Mouse (Mus musculus): ENCODE results near the gene Itga9.

The Itga9 gene

GRCm38 (mm10) chr9:118728296-118728695 lies 121.8 kb downstream of the Itga9 start:
- no peak for DNase-seq (ENCODE audit: low read depth, low spot score)

GRCm38 (mm10) chr9:118728987-118729386 lies 122.5 kb downstream of the Itga9 start:
- no peak for DNase-seq (ENCODE audit: low read depth, low spot score)

GRCm38 (mm10) chr9:118730172-118730571 lies 123.7 kb downstream of the Itga9 start:
- no peak for DNase-seq (ENCODE audit: low read depth, low spot score)

- no peak for DNase-seq (ENCODE audit: low read depth, low spot score)
These were observed 124.4 kb downstream of the Itga9 start for GRCm38 (mm10) chr9:118730871-118731390.

- DNase-seq (ENCODE audit: low read depth, low spot score): no peak
These were observed 125.2 kb downstream of the Itga9 start for GRCm38 (mm10) chr9:118731650-118732049.

GRCm38 (mm10) chr9:118733601-118734000 lies 127.1 kb downstream of the Itga9 start:
- DNase-seq (ENCODE audit: low read depth, low spot score): no peak

GRCm38 (mm10) chr9:118737124-118737523 lies 130.6 kb downstream of the Itga9 start:
- no peak for DNase-seq (ENCODE audit: low read depth, low spot score)

- DNase-seq (ENCODE audit: low read depth, low spot score): no peak
These were observed 131.2 kb downstream of the Itga9 start for GRCm38 (mm10) chr9:118737601-118738137.

GRCm38 (mm10) chr9:118738311-118738710 lies 131.8 kb downstream of the Itga9 start:
- DNase-seq (ENCODE audit: low read depth, low spot score): no peak

- no peak for DNase-seq (ENCODE audit: low read depth, low spot score)
These were observed 132.6 kb downstream of the Itga9 start for GRCm38 (mm10) chr9:118739071-118739470.

GRCm38 (mm10) chr9:118739659-118740058 lies 133.2 kb downstream of the Itga9 start:
- DNase-seq (ENCODE audit: low read depth, low spot score): no peak

GRCm38 (mm10) chr9:118741268-118741667 lies 134.8 kb downstream of the Itga9 start:
- DNase-seq (ENCODE audit: low read depth, low spot score): no peak

GRCm38 (mm10) chr9:118749335-118749949 lies 143.0 kb downstream of the Itga9 start:
- DNase-seq (ENCODE audit: low read depth, low spot score): no peak

GRCm38 (mm10) chr9:118750828-118751227 lies 144.3 kb downstream of the Itga9 start:
- no peak for DNase-seq (ENCODE audit: low read depth, low spot score)

- no peak for DNase-seq (ENCODE audit: low read depth, low spot score)
These were observed 145.9 kb downstream of the Itga9 start for GRCm38 (mm10) chr9:118752376-118752775.

- DNase-seq (ENCODE audit: low read depth, low spot score): no peak
These were observed 153.0 kb downstream of the Itga9 start for GRCm38 (mm10) chr9:118759462-118759861.

- DNase-seq (ENCODE audit: low read depth, low spot score): no peak
These were observed 155.6 kb downstream of the Itga9 start for GRCm38 (mm10) chr9:118761953-118762590.

GRCm38 (mm10) chr9:118762759-118763158 lies 156.3 kb downstream of the Itga9 start:
- DNase-seq (ENCODE audit: low read depth, low spot score): no peak

GRCm38 (mm10) chr9:118763203-118763602 lies 156.7 kb downstream of the Itga9 start:
- peak; percentile 16 for DNase-seq (ENCODE audit: low read depth, low spot score)

GRCm38 (mm10) chr9:118763646-118764045 lies 157.2 kb downstream of the Itga9 start:
- no peak for DNase-seq (ENCODE audit: low read depth, low spot score)

- DNase-seq (ENCODE audit: low read depth, low spot score): no peak
These were observed 158.6 kb downstream of the Itga9 start for GRCm38 (mm10) chr9:118765059-118765458.

GRCm38 (mm10) chr9:118767008-118767407 lies 160.5 kb downstream of the Itga9 start:
- no peak for DNase-seq (ENCODE audit: low read depth, low spot score)

- DNase-seq (ENCODE audit: low read depth, low spot score): no peak
These were observed 162.1 kb downstream of the Itga9 start for GRCm38 (mm10) chr9:118768596-118768995.

All from brain, embryonic 18.5 days (tissue).